Mouse (Mus musculus) spleen, adult 18-20 months (tissue): ENCODE results near the gene Gm49318.
"Not testable (repeated sequence)": the region's sequence is repeated elsewhere in the genome, so short reads cannot be mapped to it uniquely, and the experiment has no call there.

Experiments used
- DNase-seq, 2 experiments: peaks; one replicate each; pipeline ENCODE4 v3.0.0; 2022; ENCODE audit warnings: mixed read lengths in 2 of 2

The Gm49318 gene

DNA sequence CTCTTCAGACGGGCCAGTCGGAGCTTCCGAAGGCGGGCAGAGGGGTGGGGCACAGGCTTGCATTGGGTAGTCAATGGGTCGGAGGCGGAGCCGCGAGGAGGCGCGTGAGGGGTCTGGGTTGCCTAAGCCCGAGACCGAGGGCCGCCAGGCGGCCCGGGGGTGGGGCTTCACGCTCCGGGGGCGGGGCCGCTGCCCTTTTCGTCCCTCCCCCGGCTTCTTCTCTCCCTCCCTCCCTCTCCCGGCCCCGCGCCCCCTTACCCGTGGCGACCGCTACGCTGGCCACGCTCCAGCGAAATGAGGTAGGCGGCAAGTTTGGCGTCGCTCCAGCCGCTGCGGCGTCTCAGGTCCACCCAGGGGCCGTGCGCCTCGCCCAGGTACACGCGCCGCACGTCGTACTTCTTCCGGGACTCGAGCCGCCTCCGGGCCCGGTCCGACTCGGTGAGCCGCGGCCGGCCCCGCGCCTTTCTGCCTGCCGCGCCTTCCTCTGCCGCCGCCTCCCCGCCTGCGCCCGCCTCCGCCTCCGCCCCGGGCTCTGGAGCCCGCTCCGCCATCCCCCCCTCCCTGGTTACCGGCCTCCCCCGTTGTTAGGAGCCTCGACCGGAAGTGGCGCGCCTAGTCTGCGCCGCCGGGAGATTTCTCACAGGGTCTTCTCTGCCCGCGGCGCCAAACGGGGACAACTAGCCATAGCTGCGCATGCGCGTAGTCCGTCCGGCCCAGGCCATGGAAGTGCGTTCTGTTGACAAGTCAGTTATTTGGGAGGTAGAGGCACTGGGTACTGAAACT is at the start of gene Gm49318, which contains the start of gene Zfp653:
TSS of gene Gm49318 (minus strand) at position 469 of the 783 bp plus-strand sequence.
TSS of gene Zfp653 (minus strand) at position 586 of the 783 bp plus-strand sequence.
- DNase-seq: peak; percentile 94

- DNase-seq: no peak
Observed at GRCm38 (mm10) chr9:22119543-22119942, 48.5 kb upstream of the Gm49318 start.

DNA sequence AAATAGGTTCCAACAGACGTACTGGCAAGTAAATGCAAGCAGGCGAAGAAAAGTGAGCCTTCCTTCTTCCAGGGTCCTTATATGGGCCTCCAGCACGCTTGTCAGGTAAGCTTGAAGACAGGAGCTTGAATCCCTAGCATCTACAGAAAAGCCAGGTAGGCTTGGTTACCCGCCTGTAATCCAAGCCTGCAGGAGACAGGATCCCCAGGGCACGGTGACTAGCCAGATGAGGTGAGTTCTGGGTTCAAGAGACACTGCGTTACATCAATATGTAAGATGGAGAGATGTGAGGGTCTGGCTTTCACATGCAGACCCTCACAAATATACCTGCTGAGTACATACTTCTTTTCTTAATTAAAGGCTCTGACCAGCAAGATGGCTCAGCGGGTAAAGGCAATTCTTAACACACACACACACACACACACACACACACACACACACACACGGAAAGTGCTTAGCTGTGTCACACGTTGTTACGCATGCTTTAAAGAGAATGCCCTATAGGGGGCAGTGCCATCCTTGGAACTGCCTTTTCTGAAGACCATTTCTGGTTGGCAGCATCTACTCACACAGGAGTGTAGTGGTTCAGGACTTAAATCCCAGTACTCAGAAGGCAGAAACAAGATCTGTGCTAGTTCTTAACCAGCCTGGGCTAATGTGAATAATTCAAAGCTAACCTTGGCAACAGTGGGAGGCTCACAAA is 46.8 kb upstream of the Gm49318 start:
- peak; percentile 31 to 68 for DNase-seq

DNA sequence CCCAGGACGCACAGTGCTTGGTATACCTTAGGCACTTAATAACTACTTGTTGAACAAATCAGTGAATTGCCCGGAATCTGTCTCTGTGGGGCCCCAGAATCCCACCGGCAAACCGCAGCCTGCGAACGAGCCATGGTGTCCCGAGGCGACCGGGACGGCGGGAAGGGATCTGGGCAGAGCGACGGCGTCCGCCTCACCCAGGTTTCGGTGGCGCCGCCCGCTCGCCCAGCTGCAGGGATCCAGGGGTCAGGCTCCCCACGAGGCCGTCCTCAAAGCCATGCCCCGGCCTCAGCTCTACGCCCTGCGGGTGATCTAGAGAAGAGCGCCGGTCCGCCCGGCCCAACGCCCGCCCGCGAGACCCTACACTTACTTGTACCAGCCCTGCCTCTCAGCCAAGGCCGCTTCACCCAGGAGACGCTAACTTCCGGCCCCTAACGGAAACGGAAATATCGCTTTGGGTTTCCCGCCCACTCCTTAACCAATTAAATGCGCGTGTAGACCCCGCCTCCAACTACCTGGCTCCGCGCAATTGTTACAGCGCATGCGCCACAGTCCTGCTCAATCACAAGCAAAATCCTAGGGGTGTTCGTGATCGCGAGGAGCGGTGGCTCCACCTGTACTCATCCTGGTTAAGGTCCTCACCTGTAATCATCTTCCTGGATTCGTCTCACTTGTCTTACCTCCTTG is 45.8 kb upstream of the Gm49318 start, which contains the start of gene Elof1:
TSS of gene Elof1 (minus strand) at position 433 of the 687 bp plus-strand sequence.
- DNase-seq: peak; percentile 85 to 89

DNA sequence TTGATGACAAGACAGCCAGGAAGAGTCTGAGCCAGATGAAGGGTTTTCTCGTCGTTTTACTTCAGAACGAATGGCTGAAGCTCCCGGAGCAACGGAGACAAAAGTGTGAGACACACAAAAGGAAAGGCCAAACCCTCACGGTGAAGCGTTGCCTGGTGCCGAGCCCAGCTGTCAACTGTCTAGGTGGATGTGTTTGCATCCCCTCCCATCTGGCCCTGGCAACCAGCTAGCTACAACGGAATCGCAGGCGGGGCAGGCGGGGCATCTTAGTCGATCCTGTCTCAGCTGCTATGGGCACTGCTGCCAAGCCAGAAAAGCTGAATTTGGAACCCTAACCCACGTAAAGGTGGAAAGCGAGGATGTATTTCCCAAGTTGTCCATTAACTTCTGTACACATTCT is 45.0 kb upstream of the Gm49318 start:
- no peak for DNase-seq

- DNase-seq: no peak
Observed at GRCm38 (mm10) chr9:22115635-22116034, 44.6 kb upstream of the Gm49318 start.

DNA sequence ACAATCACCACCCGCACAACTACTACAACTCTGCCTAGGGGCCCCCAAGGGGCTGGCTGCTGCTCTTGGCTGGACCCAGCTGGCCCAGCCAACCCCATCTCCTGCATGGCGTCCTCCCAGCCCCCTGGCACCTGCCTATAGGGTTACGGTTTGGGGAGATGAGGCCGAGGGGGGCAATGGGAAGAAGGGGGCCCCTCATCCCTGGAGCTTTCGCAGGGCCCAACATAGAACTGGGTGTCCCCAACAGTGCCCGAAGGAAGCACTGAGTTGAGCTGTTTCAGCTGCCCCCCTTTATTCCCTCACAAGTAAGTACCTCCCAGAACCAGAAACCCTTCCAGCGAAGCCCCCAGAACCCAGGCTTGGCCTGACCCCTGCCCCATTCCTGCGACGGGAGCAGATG is 37.1 kb upstream of the Gm49318 start:
- DNase-seq: no peak

DNA sequence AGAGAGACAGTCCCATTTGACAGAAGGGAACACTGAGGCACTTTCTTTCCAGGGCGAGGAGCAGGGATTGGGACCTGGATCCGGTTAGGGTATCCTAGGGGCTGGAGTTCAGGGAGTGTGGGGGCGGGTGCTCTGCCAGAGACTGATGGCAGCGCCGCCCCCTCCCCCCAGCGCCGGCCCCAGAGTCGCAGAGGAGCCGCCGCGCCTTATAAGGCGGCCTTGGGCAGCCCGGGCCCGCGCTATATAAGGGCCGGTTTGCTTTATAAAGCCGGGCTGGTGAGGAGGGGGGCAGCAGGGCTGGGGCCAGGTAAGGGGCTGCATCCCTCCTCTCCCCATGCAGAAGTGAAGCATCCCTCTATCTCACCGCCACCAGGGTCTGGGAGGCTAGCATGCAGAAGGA is 28.9 kb upstream of the Gm49318 start:
- DNase-seq: no peak

DNA sequence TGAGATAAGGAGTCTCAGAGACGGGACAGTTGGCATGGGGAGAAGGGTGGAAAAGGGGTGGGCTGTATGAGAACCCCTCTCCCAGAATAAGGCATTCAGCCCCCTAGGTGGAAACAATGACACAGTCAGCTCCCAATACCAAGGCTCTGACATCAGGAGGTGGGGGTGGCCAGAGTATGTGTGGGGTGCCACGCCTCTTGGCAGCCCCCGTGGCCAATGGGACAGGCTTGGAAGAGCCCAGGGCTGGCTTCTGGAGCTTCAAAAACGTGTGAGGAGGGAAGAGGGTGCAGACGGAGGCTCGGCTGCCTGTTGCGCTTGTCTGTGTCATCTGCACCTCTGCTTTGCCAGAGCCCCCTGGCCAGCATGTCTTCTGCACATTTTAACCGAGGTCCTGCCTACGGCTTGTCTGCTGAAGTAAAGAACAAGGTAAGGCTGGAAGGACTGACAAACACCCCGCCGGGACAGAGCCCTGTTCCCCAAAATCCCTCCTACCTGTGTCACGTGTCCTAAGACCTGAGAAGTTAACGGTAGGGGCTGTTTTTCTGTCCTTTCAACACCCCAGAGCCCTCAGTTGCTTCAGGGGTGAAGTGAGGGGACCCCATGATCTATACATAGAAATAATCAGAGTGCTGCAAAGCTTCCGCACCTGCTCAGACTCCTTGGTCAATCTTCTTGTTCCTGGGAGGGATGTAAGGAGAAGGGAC is 28.1 kb upstream of the Gm49318 start, which contains the start of gene Cnn1:
TSS of gene Cnn1 (plus strand) at position 224 of the 704 bp plus-strand sequence.
- no peak for DNase-seq

GRCm38 (mm10) chr9:22095854-22096307 is 24.8 kb upstream of the Gm49318 start:
- peak; percentile 76 to 87 for DNase-seq

DNA sequence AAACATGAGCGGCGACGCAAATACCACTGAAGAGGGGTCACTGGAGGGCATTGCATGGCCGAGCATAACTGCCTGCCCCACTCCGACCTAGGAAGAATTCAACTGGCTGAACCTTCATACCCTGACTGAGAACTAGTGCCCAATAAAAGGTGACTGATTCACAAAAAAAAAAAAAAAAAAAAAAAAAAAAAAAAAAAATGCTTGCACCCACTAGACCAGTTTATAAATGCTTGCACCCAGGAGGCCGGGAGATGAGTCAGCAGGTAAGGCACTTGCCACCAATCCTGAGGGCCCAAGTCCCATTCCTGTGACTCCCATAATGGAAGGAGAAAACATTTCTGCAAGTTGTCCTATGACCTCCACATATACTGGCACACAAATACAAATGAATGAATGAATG is 21.7 kb upstream of the Gm49318 start:
- no peak for DNase-seq

GRCm38 (mm10) chr9:22089986-22090385 is 18.9 kb upstream of the Gm49318 start:
- no peak for DNase-seq

GRCm38 (mm10) chr9:22089281-22089680 is 18.2 kb upstream of the Gm49318 start:
- no peak for DNase-seq

- DNase-seq: no peak
Observed at GRCm38 (mm10) chr9:22087034-22087618, 16.1 kb upstream of the Gm49318 start.

DNA sequence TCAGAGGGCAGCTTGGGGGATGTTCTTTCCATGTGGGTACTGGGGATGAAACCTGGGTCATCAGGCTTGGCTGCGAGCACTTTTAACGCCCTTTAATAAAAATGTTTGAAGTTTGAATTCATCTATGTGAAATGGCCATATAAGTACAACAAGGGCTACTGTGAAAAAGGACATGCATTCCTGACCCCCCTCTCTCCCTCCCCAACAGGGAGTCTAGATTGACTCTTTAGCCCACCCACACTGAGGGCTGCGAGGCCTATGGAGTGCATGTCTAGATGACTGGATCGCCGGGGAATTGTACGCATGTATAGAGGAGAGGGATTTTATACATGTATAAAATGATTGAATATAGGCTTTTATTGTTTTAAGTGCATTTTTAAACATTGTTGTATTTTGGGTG is 15.0 kb upstream of the Gm49318 start:
- no peak for DNase-seq

GRCm38 (mm10) chr9:22085022-22085834 is 14.2 kb upstream of the Gm49318 start, which contains the start of gene Ecsit:
Gene Ecsit (minus strand): TSS chr9:22085438.
- DNase-seq: peak; percentile 81 to 86

DNA sequence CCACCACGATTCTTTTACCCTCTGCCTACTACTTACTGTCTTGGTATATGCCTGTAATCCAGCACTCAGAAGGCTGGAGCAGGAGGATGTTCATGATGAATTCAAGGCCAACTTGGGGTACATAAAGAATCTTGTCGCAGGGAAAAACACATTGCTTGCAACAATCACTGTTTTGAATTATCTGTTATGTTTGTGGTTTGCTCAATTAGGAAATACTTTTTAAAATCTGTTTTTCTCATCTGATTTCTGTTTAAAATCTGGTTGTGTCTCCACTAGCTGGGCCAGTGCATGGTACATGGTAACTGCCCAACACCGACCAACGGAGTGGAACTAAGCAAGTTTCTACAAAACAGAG is 13.6 kb upstream of the Gm49318 start:
- DNase-seq: no peak

- DNase-seq: no peak
Observed at GRCm38 (mm10) chr9:22076223-22076622, 5.2 kb upstream of the Gm49318 start.

- not testable (repeated sequence) for DNase-seq
Observed at GRCm38 (mm10) chr9:22075778-22076177, 4.7 kb upstream of the Gm49318 start.

DNA sequence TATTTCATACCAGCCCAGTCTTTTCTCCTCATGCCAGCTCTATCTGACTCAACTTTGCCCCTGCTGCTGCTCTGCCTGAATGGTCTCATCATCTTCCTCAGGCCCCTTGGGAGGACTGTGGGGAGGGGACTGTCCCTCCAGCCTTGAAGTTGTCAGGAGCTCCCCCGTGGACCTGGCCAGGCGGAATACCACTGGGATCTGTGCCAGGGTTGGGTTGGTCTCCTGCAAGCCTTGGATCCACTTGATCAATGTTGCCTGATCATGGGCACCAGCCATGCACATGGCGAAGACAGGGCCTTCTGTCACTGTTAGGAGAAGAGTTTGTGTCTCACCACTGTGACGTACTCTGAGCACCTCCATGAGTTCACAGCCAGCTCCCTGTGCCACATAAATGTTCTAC is 1.2 kb upstream of the Gm49318 start:
- no peak for DNase-seq

DNA sequence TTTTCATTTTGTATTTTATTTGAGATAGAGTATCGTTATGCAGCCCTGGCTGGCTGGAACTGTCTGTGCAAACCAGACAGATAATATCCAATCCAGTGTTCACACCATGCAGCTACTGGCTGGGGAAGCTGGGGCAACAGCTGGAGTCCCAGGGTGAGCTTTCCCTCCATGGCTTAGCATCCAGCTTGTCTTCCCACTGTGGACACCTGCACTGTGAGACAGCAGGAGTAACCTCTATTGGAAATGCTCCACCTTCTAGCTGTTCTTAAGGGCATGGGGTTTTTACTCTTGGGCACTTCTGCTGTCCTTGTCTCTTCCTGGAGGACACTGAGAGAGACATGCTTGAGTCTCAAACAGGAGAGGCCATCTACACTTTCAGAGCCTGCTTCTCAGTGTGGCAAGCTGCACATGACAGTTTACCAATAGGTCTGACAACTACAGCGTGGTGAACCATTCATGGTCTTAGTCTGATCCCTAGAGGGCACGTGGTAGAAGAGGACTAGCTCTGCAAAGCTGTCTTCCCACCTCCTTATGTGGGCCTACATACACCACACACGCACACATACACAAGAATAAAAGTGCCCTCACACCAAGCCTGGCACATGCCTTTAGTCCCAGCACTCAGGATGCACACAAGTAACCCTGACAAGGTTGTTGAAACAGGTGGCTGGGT is 1.0 kb downstream of the Gm49318 start:
- DNase-seq: no peak
